Mouse (Mus musculus) heart, postnatal 0 days (tissue): ENCODE results near the gene Zfp746.

Source experiments
- CTCF ChIP-seq: IDR thresholded peaks from 2 replicates; pipeline ENCODE4 v1.5.1; 2016; ENCODE audit warnings: antibody characterized with exemption, control low read depth, low read depth
- EP300 ChIP-seq: IDR thresholded peaks from 2 replicates; pipeline ENCODE4 v1.6.1; 2016; ENCODE audit warnings: antibody characterized with exemption, low read depth

DNA sequence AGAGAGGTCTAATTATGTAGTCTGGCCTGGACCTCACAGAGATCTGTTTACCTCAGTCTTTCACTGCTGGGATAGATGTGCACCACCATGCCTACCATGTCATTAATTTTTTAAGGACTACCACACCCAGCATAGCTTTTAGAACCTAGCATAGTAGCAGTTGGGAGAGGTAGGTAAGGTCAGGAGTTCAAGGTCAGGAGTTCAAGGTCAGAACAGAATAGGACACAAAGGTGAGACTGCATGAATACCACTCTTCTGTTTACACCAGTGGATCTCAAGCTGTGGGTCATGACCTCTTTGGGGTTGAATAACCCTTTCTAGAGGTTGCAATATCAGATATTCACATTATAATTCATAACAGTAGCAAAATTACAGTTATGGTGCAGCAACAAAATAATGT, 53.7 kb downstream of the Zfp746 start:
- TF ChIP-seq EP300 (no peak), CTCF (no peak)
